Mouse (Mus musculus) R1 (cell line): ENCODE results near the gene Gsk3b.
"Not testable (repeated sequence)": the region's sequence is repeated elsewhere in the genome, so short reads cannot be mapped to it uniquely, and the experiment has no call there.

Experiments used
- DNase-seq: peaks from one replicate; pipeline ENCODE4 v3.0.0-alpha.2; 2018; ENCODE audit warnings: low read depth, low spot score

The Gsk3b gene

GRCm38 (mm10) chr16:38088629-38089446, at the start of gene Gsk3b:
Gene Gsk3b (plus strand): TSS chr16:38089001.
- peak; percentile 100 for DNase-seq

GRCm38 (mm10) chr16:38042160-38042559, 46.6 kb upstream of the Gsk3b start:
- no peak for DNase-seq

GRCm38 (mm10) chr16:38044551-38044950, 44.2 kb upstream of the Gsk3b start:
- no peak for DNase-seq

GRCm38 (mm10) chr16:38047781-38048558, 40.8 kb upstream of the Gsk3b start:
- DNase-seq, result no peak

- DNase-seq, result no peak
Measured at GRCm38 (mm10) chr16:38057898-38058297, 30.9 kb upstream of the Gsk3b start.

GRCm38 (mm10) chr16:38058836-38059235, 30.0 kb upstream of the Gsk3b start:
- no peak for DNase-seq

GRCm38 (mm10) chr16:38059631-38060030, 29.2 kb upstream of the Gsk3b start:
- DNase-seq, result no peak

GRCm38 (mm10) chr16:38073859-38074631, 14.8 kb upstream of the Gsk3b start:
- DNase-seq, result not testable (repeated sequence)

GRCm38 (mm10) chr16:38080201-38080600, 8.6 kb upstream of the Gsk3b start:
- no peak for DNase-seq

GRCm38 (mm10) chr16:38087231-38087630, 1.6 kb upstream of the Gsk3b start:
- no peak for DNase-seq

GRCm38 (mm10) chr16:38087645-38088125, 1.1 kb upstream of the Gsk3b start:
- peak; percentile 32 for DNase-seq

- no peak for DNase-seq
Measured at GRCm38 (mm10) chr16:38088126-38088628, 624 bp upstream of the Gsk3b start.

GRCm38 (mm10) chr16:38089447-38090170, 808 bp downstream of the Gsk3b start:
- DNase-seq, result peak; percentile 69

GRCm38 (mm10) chr16:38090341-38091005, 1.7 kb downstream of the Gsk3b start:
- DNase-seq, result peak; percentile 10

- DNase-seq, result no peak
Measured at GRCm38 (mm10) chr16:38091041-38091440, 2.2 kb downstream of the Gsk3b start.

GRCm38 (mm10) chr16:38091706-38092105, 2.9 kb downstream of the Gsk3b start:
- DNase-seq, result no peak

- DNase-seq, result no peak
Measured at GRCm38 (mm10) chr16:38092598-38092997, 3.8 kb downstream of the Gsk3b start.

GRCm38 (mm10) chr16:38095181-38095851, 6.5 kb downstream of the Gsk3b start:
- DNase-seq, result no peak

- no peak for DNase-seq
Measured at GRCm38 (mm10) chr16:38097521-38097920, 8.7 kb downstream of the Gsk3b start.

- DNase-seq, result no peak
Measured at GRCm38 (mm10) chr16:38099325-38099724, 10.5 kb downstream of the Gsk3b start.
